Comparison of ENCODE assay signal across 11 mouse cellular contexts in the genomic region with DNA sequence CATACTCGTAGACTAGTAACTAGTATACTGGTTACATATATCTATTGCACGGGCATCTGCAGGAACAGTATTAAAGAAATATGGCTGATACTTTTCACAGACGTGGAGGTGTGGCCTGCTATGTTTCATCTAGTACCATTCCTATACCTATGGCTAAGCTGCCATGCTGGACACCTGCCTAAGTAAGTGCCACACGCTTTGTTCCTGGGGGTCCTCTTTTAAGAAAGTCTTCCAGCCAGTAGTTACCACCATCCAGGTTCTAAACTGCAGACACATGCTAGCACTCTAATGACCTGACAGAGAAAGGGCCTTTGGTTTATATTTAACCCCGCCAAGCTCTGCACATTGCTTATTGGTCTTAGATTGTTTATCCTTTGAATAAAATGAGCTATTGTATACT.
DNase-seq lines count a peak whose midpoint lies in the region; ATAC-seq and TF ChIP-seq lines count a peak whose summit lies in the region.
"Had no signal": no experiment of that assay in that cellular context is flagged by ENCODE, and none has a peak within 500 bp of the region (broad histone marks: within the 10 kb centered on the region; RNA-seq: fewer than 3 reads in every experiment).

No protein-coding gene starts in this region.

- H3K4me2 ChIP-seq in heart, embryonic 14.5 days (ENCODE audit: low read length) = peak overlapping the region; percentile 53
- no peak overlapping the region for H3K4me2 ChIP-seq in lung, embryonic 16.5 days (ENCODE audit: low read depth, low read length)
- H3K4me2 ChIP-seq in embryonic facial prominence, embryonic 14.5 days (ENCODE audit: low read depth, low read length) = peak overlapping the region; percentile 48; the same call in 1 of the 2 replicates
- H3K4me2 ChIP-seq in limb, embryonic 14.5 days (replicated peaks; ENCODE audit: low read depth, low read length, severe bottlenecking) = no peak overlapping the region

- no peaks in the 10 kb centered on the region for H3K27me3 ChIP-seq in heart, embryonic 14.5 days (ENCODE audit: control insufficient read depth, insufficient read depth, low read length)
- H3K27me3 ChIP-seq in lung, embryonic 16.5 days (ENCODE audit: control insufficient read depth, insufficient read depth, low read depth, low read length) = no peaks in the 10 kb centered on the region
- no peaks in the 10 kb centered on the region for H3K27me3 ChIP-seq in embryonic facial prominence, embryonic 14.5 days (replicated peaks; ENCODE audit: control insufficient read depth, insufficient read depth, low read length)
- H3K27me3 ChIP-seq in limb, embryonic 14.5 days (ENCODE audit: control insufficient read depth, insufficient read depth, low read length) = no peaks in the 10 kb centered on the region
- H3K27me3 ChIP-seq: forebrain, embryonic 15.5 days had no signal

- H3K36me3 ChIP-seq in heart, embryonic 14.5 days (ENCODE audit: control insufficient read depth, insufficient read depth, low read length) = no peaks in the 10 kb centered on the region
- H3K36me3 ChIP-seq in lung, embryonic 16.5 days (ENCODE audit: control insufficient read depth, insufficient read depth, low read length) = no peaks in the 10 kb centered on the region
- no peaks in the 10 kb centered on the region for H3K36me3 ChIP-seq in embryonic facial prominence, embryonic 14.5 days (ENCODE audit: control insufficient read depth, insufficient read depth, low read length)
- H3K36me3 ChIP-seq in limb, embryonic 14.5 days (ENCODE audit: control insufficient read depth, insufficient read depth, low read length) = no peaks in the 10 kb centered on the region
- H3K36me3 ChIP-seq: forebrain, embryonic 15.5 days had no signal

- no peak for ATAC-seq in heart, embryonic 14.5 days (ENCODE audit: insufficient number of reproducible peaks, insufficient read depth, low FRiP score, low read depth)
- ATAC-seq in lung, embryonic 16.5 days (ENCODE audit: low read depth) = 0 out of 2 replicates have a peak, but pooled peaks have one; percentile 3
- no peak for ATAC-seq in embryonic facial prominence, embryonic 14.5 days (ENCODE audit: low read depth)
- 0 out of 2 replicates have a peak, but pooled peaks have one; percentile 10 for ATAC-seq in limb, embryonic 14.5 days (ENCODE audit: low FRiP score, low read depth)

- DNase-seq in heart, postnatal 4 days = no peak
- no peak for DNase-seq in lung, adult 18-20 months
- no peak for DNase-seq in embryonic facial prominence, embryonic 14.5 days (ENCODE audit: low spot score)
- DNase-seq in limb, embryonic 14.5 days (ENCODE audit: low spot score) = no peak
- no peak for DNase-seq in spleen, postnatal 36 days (ENCODE audit: low spot score in 2 of 2)
- DNase-seq: cerebellum, adult 9-10 months; thymus, adult 18-20 months had no signal

- no peak overlapping the region for H3K4me3 ChIP-seq in heart, embryonic 14.5 days (ENCODE audit: control insufficient read depth in 1 of 2, insufficient read depth in 1 of 2, low read depth in 1 of 2, low read length in 2 of 2)
- H3K4me3 ChIP-seq in lung, embryonic 16.5 days (ENCODE audit: low read length) = no peak overlapping the region
- no peak overlapping the region for H3K4me3 ChIP-seq in embryonic facial prominence, embryonic 14.5 days (ENCODE audit: low read depth, low read length)
- no peak overlapping the region for H3K4me3 ChIP-seq in limb, embryonic 14.5 days (replicated peaks; ENCODE audit: low read length)
- H3K4me3 ChIP-seq: forebrain, embryonic 15.5 days had no signal

- H3K9ac ChIP-seq in heart, embryonic 14.5 days (ENCODE audit: low read length) = peak overlapping the region; percentile 65
- no peak overlapping the region for H3K9ac ChIP-seq in lung, embryonic 16.5 days (ENCODE audit: low read length)
- H3K9ac ChIP-seq in embryonic facial prominence, embryonic 14.5 days (ENCODE audit: low read depth, low read length) = no peak overlapping the region
- H3K9ac ChIP-seq in limb, embryonic 14.5 days (ENCODE audit: low read depth, low read length, severe bottlenecking) = no peak overlapping the region
- H3K9ac ChIP-seq: forebrain, embryonic 15.5 days; liver, embryonic 14.5 days had no signal

- WGBS in heart, embryonic 14.5 days = 74% methylated on average over 5 of the region's 5 CpGs
- 76% methylated on average over 5 of the region's 5 CpGs for WGBS in lung, embryonic 16.5 days
- 74% methylated on average over 5 of the region's 5 CpGs for WGBS in embryonic facial prominence, embryonic 14.5 days
- WGBS in limb, embryonic 14.5 days = 75% methylated on average over 5 of the region's 5 CpGs

- H3K9me3 ChIP-seq in heart, embryonic 14.5 days (ENCODE audit: control insufficient read depth, low read length) = no peaks in the 10 kb centered on the region
- no peaks in the 10 kb centered on the region for H3K9me3 ChIP-seq in lung, embryonic 16.5 days (ENCODE audit: control insufficient read depth, low read length)
- no peaks in the 10 kb centered on the region for H3K9me3 ChIP-seq in embryonic facial prominence, embryonic 14.5 days (ENCODE audit: control insufficient read depth, low read length)
- H3K9me3 ChIP-seq in limb, embryonic 14.5 days (ENCODE audit: control insufficient read depth, low read length) = no peaks in the 10 kb centered on the region
- H3K9me3 ChIP-seq: forebrain, embryonic 15.5 days had no signal

- peak overlapping the region; percentile 88 to 93; a peak in 3 of 4 replicates for H3K27ac ChIP-seq in heart, embryonic 14.5 days (replicated peaks in 1 of 2; ENCODE audit: control insufficient read depth in 1 of 2, insufficient read depth in 1 of 2, low read depth in 2 of 2, low read length in 2 of 2)
- H3K27ac ChIP-seq in lung, embryonic 16.5 days (ENCODE audit: low read length) = peak overlapping the region; percentile 67
- peak overlapping the region; percentile 68 for H3K27ac ChIP-seq in embryonic facial prominence, embryonic 14.5 days (replicated peaks; ENCODE audit: low read depth, low read length)
- H3K27ac ChIP-seq in limb, embryonic 14.5 days (replicated peaks; ENCODE audit: low read depth, low read length) = peak overlapping the region; percentile 40; the same call in 1 of the 2 replicates
- H3K27ac ChIP-seq: forebrain, embryonic 15.5 days; liver, embryonic 14.5 days had no signal

- TF ChIP-seq POLR2A in limb, embryonic 14.5 days (IDR thresholded peaks at IDR 0.05; ENCODE audit: borderline replicate concordance, extremely low read depth, insufficient read depth, insufficient read length) = no peak

- peaks cover 10 to 40% of the 10 kb centered on the region in 2 experiments for H3K4me1 ChIP-seq in heart, embryonic 14.5 days (ENCODE audit: control insufficient read depth in 2 of 2, insufficient read depth in 2 of 2, low read length in 2 of 2)
- peaks cover 10% of the 10 kb centered on the region; the same call in 1 of the 2 replicates for H3K4me1 ChIP-seq in lung, embryonic 16.5 days (replicated peaks; ENCODE audit: control insufficient read depth, insufficient read depth, low read length)
- peaks cover 16% of the 10 kb centered on the region for H3K4me1 ChIP-seq in embryonic facial prominence, embryonic 14.5 days (ENCODE audit: control insufficient read depth, insufficient read depth, low read length)
- peaks cover 12% of the 10 kb centered on the region; the same call in 1 of the 2 replicates for H3K4me1 ChIP-seq in limb, embryonic 14.5 days (ENCODE audit: control insufficient read depth, insufficient read depth, low read length)

Comparison
In these comparisons a context has a peak if more than half of its experiments do, and no peak if none do; other contexts are left out.
1. ATAC-seq: peak in lung, embryonic 16.5 days (single experiment) and limb, embryonic 14.5 days (single experiment); none in heart, embryonic 14.5 days (single experiment) and embryonic facial prominence, embryonic 14.5 days (single experiment).
2. H3K27ac ChIP-seq: peak in every context shown above with its lines; median percentile 90 in heart, embryonic 14.5 days; 68 in embryonic facial prominence, embryonic 14.5 days; 67 in lung, embryonic 16.5 days; 40 in limb, embryonic 14.5 days.
3. H3K4me2 ChIP-seq: peak in heart, embryonic 14.5 days (single experiment) and embryonic facial prominence, embryonic 14.5 days (single experiment); none in lung, embryonic 16.5 days (single experiment) and limb, embryonic 14.5 days (single experiment).